Mouse (Mus musculus) stomach, postnatal 0 days (tissue): ENCODE results near the gene Pla2g4b. TPM values are rescaled to one million over a fixed set of nuclear protein-coding genes. Genes with fewer than 3 reads are reported as not detected.
A peak's percentile ranks its signal among the peaks of the same experiment; 100 is the strongest.

ENCODE experiments used
- ATAC-seq: fragments of 200-750 bp; cut with Nextera tagmentation; 2 replicates; pipeline ENCODE4 v1.8.0; 2017; ENCODE audit not compliant: low FRiP score, low TSS enrichment
- DNase-seq: peaks from one replicate; pipeline ENCODE4 v3.0.0-alpha.2; 2016; ENCODE audit warnings: low spot score
- H3K27ac ChIP-seq: fragments of 300-500 bp; sonication (generic); replicated peaks from 2 replicates; pipeline ENCODE4 v1.5.1; 2014; ENCODE audit warnings: mild to moderate bottlenecking, control low read depth
- H3K27me3 ChIP-seq: fragments of 300-500 bp; sonication (generic); 2 replicates; pipeline ENCODE4 v1.6.1; 2014; ENCODE audit warnings: low read length; ENCODE audit not compliant: control insufficient read depth, insufficient read depth
- H3K36me3 ChIP-seq: fragments of 300-500 bp; sonication (generic); 2 replicates; pipeline ENCODE4 v1.6.1; 2014; ENCODE audit warnings: low read length, mixed read lengths; ENCODE audit not compliant: control insufficient read depth, insufficient read depth
- H3K4me1 ChIP-seq: fragments of 300-500 bp; sonication (generic); replicated peaks from 2 replicates; pipeline ENCODE4 v1.6.1; 2014; ENCODE audit warnings: antibody characterized with exemption; ENCODE audit not compliant: control insufficient read depth, insufficient read depth
- H3K4me2 ChIP-seq: fragments of 300-500 bp; sonication (generic); replicated peaks from 2 replicates; pipeline ENCODE4 v1.6.1; 2014; ENCODE audit warnings: low read depth, mild to moderate bottlenecking, control low read depth, moderate library complexity
- H3K4me3 ChIP-seq: fragments of 300-500 bp; sonication (generic); 2 replicates; pipeline ENCODE4 v1.5.1; 2014; ENCODE audit warnings: low read depth, low read length, control low read depth
- H3K9ac ChIP-seq: fragments of 300-500 bp; sonication (generic); 2 replicates; pipeline ENCODE4 v1.6.1; 2014; ENCODE audit warnings: mild to moderate bottlenecking, low read length, control low read depth, mixed read lengths
- H3K9me3 ChIP-seq: fragments of 300-500 bp; sonication (generic); 2 replicates; pipeline ENCODE4 v1.6.1; 2016; ENCODE audit warnings: low read length; ENCODE audit not compliant: control insufficient read depth
- CTCF ChIP-seq: IDR thresholded peaks from 2 replicates; pipeline ENCODE4 v1.5.1; 2016; ENCODE audit warnings: antibody characterized with exemption, low read depth, mild to moderate bottlenecking, moderate library complexity
- EP300 ChIP-seq: optimal IDR thresholded peaks from 2 replicates; pipeline ENCODE3; 2016; ENCODE audit warnings: antibody characterized with exemption
- WGBS: fragments of 180-500 bp; shearing (Covaris S2); extraction: QIAGEN DNeasy Blood & Tissue Kit; methylation state at CpG from one replicate; pipeline ENCODE4 v1.1.7; 2014; 5-methylcytosine and 5-hydroxymethylcytosine counted together
- polyA plus RNA-seq: library from polyadenylated mRNA; unstranded; fragments of >200 nt; fragmentation: Nextera tagmentation; extraction: Ambion mirVana; gene quantifications from 2 replicates; pipeline ENCODE4 v1.2.1, GENCODE M21; 2015

Gene Pla2g4b
- polyA plus RNA-seq, 1 experiment from 2014 or later, result 8.0 TPM

DNA sequence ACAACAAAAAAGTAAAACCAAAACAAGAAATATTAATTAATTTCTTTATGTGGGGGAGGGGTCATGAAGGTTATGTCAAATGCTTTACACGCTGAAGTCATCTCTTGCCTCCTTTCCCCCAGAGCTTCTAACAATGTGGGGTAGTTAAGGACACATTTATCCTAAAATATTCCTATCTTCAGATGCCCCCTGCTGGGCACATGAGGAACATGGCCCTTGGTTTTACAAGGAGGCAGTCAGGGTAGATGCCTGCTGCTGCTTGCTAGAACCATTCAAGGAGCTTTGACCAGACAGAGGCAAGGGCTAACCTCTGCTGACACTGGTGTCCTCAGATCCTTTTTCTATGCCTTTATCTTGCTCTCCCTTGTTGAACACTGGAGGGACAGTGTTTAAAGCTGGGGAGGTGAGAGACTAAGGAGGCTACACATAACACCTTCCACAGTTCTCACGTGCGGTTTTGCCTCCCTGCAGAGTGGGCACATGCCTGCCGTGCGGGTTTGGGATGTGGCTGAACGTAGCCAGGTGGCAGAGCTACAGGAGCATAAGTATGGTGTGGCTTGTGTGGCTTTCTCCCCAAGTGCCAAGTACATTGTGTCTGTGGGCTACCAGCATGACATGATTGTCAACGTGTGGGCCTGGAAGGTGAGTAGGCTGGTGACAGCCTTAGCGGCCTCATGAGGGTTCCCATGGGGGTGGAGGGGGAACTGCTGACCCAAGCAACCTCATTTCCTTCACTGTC is 21.6 kb upstream of the Pla2g4b start:
- Histone ChIP-seq H3K9me3 (no peaks in the 10 kb centered on the region), H3K4me3 (no peak overlapping the region), H3K9ac (no peak overlapping the region), H3K36me3 (peaks cover under 1% of the 10 kb centered on the region; the same call in 1 of the 2 replicates), H3K4me1 (no peaks in the 10 kb centered on the region), H3K27ac (no peak overlapping the region), H3K27me3 (no peaks in the 10 kb centered on the region), H3K4me2 (no peak overlapping the region)
- WGBS, result 76% methylated on average over 8 of the region's 8 CpGs
- TF ChIP-seq CTCF (peak; percentile 87), EP300 (no peak)
- peak; percentile 55 for DNase-seq
- peak; percentile 45 for ATAC-seq

- Histone ChIP-seq H3K36me3 (peaks cover 3% of the 10 kb centered on the region; the same call in 1 of the 2 replicates), H3K9me3 (no peaks in the 10 kb centered on the region), H3K4me1 (no peaks in the 10 kb centered on the region), H3K9ac (no peak overlapping the region), H3K27me3 (no peaks in the 10 kb centered on the region), H3K4me3 (no peak overlapping the region), H3K27ac (no peak overlapping the region), H3K4me2 (no peak overlapping the region)
- 86% methylated on average over 13 of the region's 13 CpGs for WGBS
- ATAC-seq (no peak), DNase-seq (no peak)
- TF ChIP-seq EP300 (no peak), CTCF (no peak)
Measured at GRCm38 (mm10) chr2:120012924-120013323, 20.3 kb upstream of the Pla2g4b start.

GRCm38 (mm10) chr2:120013831-120014486 is 19.3 kb upstream of the Pla2g4b start:
- H3K9ac ChIP-seq, result no peak overlapping the region
- ATAC-seq (no peak), DNase-seq (no peak)
- no peaks in the 10 kb centered on the region for H3K9me3 ChIP-seq
- 95% methylated on average over 2 of the region's 2 CpGs for WGBS
- TF ChIP-seq CTCF (no peak), EP300 (no peak)
- H3K4me1 ChIP-seq, result no peaks in the 10 kb centered on the region
- no peak overlapping the region for H3K27ac ChIP-seq
- no peak overlapping the region for H3K4me3 ChIP-seq
- H3K4me2 ChIP-seq, result no peak overlapping the region
- H3K27me3 ChIP-seq, result no peaks in the 10 kb centered on the region
- H3K36me3 ChIP-seq, result peaks cover 3% of the 10 kb centered on the region; the same call in 1 of the 2 replicates

DNA sequence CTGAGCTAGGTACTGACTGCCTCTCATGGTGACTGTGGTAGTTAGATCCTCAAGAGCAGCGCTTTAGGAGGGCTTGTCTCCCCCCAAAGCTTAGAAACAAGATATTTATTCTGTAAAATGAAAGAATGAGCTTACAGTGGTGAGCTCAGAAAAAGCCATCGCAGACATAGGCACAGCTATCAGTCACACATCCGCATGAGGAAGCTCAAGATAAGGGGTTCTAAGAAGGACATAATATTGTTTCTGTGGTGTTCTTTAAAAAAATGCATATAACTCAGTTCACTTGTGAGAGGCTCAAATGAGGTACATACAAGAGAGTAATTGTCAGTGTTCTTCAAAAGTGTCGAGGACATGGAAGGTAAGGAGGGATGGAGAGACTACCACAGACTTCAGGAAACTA is 17.3 kb upstream of the Pla2g4b start:
- H3K9me3 ChIP-seq, result no peaks in the 10 kb centered on the region
- no peak overlapping the region for H3K9ac ChIP-seq
- H3K27ac ChIP-seq, result no peak overlapping the region
- DNase-seq, result no peak
- no peaks in the 10 kb centered on the region for H3K4me1 ChIP-seq
- H3K27me3 ChIP-seq, result no peaks in the 10 kb centered on the region
- H3K4me3 ChIP-seq, result no peak overlapping the region
- ATAC-seq, result no peak
- 94% methylated on average over 4 of the region's 4 CpGs for WGBS
- H3K4me2 ChIP-seq, result no peak overlapping the region
- H3K36me3 ChIP-seq, result peaks cover 9% of the 10 kb centered on the region; the same call in 1 of the 2 replicates
- TF ChIP-seq EP300, result no peak
- TF ChIP-seq CTCF, result no peak

DNA sequence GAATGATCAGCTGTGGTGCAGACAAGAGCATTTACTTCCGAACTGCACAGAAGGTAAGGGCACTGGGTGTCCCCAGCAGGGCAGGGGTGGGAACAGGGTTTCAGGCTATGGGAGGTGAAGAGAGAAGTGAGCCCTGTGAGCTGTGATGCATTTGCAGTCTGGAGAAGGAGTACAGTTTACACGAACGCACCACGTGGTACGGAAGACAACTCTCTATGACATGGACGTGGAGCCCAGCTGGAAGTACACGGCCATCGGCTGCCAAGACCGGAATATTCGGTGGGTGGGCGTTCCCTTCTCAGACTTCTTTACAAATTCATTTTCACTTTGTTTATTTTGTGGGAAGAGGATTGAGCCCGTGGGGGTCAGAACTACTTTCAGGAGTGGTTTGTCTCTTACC is 15.6 kb upstream of the Pla2g4b start:
- H3K36me3 ChIP-seq, result peaks cover 21% of the 10 kb centered on the region
- no peaks in the 10 kb centered on the region for H3K9me3 ChIP-seq
- no peak overlapping the region for H3K4me2 ChIP-seq
- no peak overlapping the region for H3K4me3 ChIP-seq
- WGBS, result 61% methylated on average over 12 of the region's 12 CpGs
- no peaks in the 10 kb centered on the region for H3K4me1 ChIP-seq
- no peak for DNase-seq
- ATAC-seq, result peak; percentile 65; the same call in 1 of the 2 replicates
- H3K27ac ChIP-seq, result no peak overlapping the region
- no peaks in the 10 kb centered on the region for H3K27me3 ChIP-seq
- no peak for TF ChIP-seq EP300
- TF ChIP-seq CTCF, result no peak
- no peak overlapping the region for H3K9ac ChIP-seq

- Histone ChIP-seq H3K4me3 (no peak overlapping the region), H3K4me1 (no peaks in the 10 kb centered on the region), H3K27ac (no peak overlapping the region), H3K27me3 (no peaks in the 10 kb centered on the region), H3K9ac (no peak overlapping the region), H3K36me3 (peaks cover 21% of the 10 kb centered on the region), H3K9me3 (no peaks in the 10 kb centered on the region), H3K4me2 (no peak overlapping the region)
- no peak for DNase-seq
- no peak for ATAC-seq
- 87% methylated on average over 5 of the region's 5 CpGs for WGBS
- no peak for TF ChIP-seq CTCF
- TF ChIP-seq EP300, result no peak
Measured at GRCm38 (mm10) chr2:120024337-120024736, 8.9 kb upstream of the Pla2g4b start.
